Mouse (Mus musculus): ENCODE data around the gene Fads3. TPM values are rescaled to one million over a fixed set of nuclear protein-coding genes. Genes with fewer than 3 reads are reported as not detected.

Gene Fads3
- polyA plus RNA-seq, 1 experiment from 2014 or later, result 16.5 TPM

GRCm38 (mm10) chr19:10012827-10013278 lies 28.5 kb upstream of the Fads3 start:
- DNase-seq (ENCODE audit: low spot score), result peak; percentile 88
- peak overlapping the region; percentile 23; the same call in 1 of the 2 replicates for H3K4me3 ChIP-seq
- 15% methylated on average over 6 of the region's 6 CpGs for WGBS

GRCm38 (mm10) chr19:10013348-10013747 lies 28.0 kb upstream of the Fads3 start:
- Histone ChIP-seq H3K9me3 (no peaks in the 10 kb centered on the region), H3K27me3 (ENCODE audit: insufficient read depth, poor library complexity, severe bottlenecking) (no peaks in the 10 kb centered on the region), H3K36me3 (no peaks in the 10 kb centered on the region), H3K4me1 (peaks cover 56% of the 10 kb centered on the region), H3K27ac (peak overlapping the region; percentile 90), H3K4me3 (no peak overlapping the region)
- 16% methylated on average over 3 of the region's 3 CpGs for WGBS
- DNase-seq (ENCODE audit: low spot score), result no peak

More at GRCm38 (mm10) chr19:10012827-10013278, 28.5 kb upstream of the Fads3 start:
- H3K4me1 ChIP-seq, result peaks cover 51% of the 10 kb centered on the region
- H3K27me3 ChIP-seq (ENCODE audit: insufficient read depth, poor library complexity, severe bottlenecking), result no peaks in the 10 kb centered on the region
- H3K27ac ChIP-seq, result peak overlapping the region; percentile 90
- H3K9me3 ChIP-seq, result no peaks in the 10 kb centered on the region
- no peaks in the 10 kb centered on the region for H3K36me3 ChIP-seq

GRCm38 (mm10) chr19:10013913-10014312 lies 27.5 kb upstream of the Fads3 start:
- peak; percentile 95 for DNase-seq (ENCODE audit: low spot score)
- 16% methylated on average over 5 of the region's 5 CpGs for WGBS
- H3K4me3 ChIP-seq, result no peak overlapping the region; the same call in 1 of the 2 replicates
- H3K9me3 ChIP-seq, result no peaks in the 10 kb centered on the region
- H3K27ac ChIP-seq, result peak overlapping the region; percentile 90
- H3K36me3 ChIP-seq, result no peaks in the 10 kb centered on the region
- no peaks in the 10 kb centered on the region for H3K27me3 ChIP-seq (ENCODE audit: insufficient read depth, poor library complexity, severe bottlenecking)
- peaks cover 62% of the 10 kb centered on the region for H3K4me1 ChIP-seq

- H3K36me3 ChIP-seq, result no peaks in the 10 kb centered on the region
- 52% methylated on average over 13 of the region's 13 CpGs for WGBS
- peak overlapping the region; percentile 67 for H3K4me3 ChIP-seq
- peak overlapping the region; percentile 90 for H3K27ac ChIP-seq
- peaks cover 3% of the 10 kb centered on the region; the same call in 1 of the 2 replicates for H3K27me3 ChIP-seq (ENCODE audit: insufficient read depth, poor library complexity, severe bottlenecking)
- H3K4me1 ChIP-seq, result peaks cover 68% of the 10 kb centered on the region
- no peaks in the 10 kb centered on the region for H3K9me3 ChIP-seq
- peak; percentile 94 for DNase-seq (ENCODE audit: low spot score)
Measured at GRCm38 (mm10) chr19:10014824-10015223, 26.5 kb upstream of the Fads3 start.

- H3K27me3 ChIP-seq (ENCODE audit: insufficient read depth, poor library complexity, severe bottlenecking), result peaks cover 4% of the 10 kb centered on the region; the same call in 1 of the 2 replicates
- H3K27ac ChIP-seq, result peak overlapping the region; percentile 90
- peak overlapping the region; percentile 67 for H3K4me3 ChIP-seq
- no peaks in the 10 kb centered on the region for H3K36me3 ChIP-seq
- H3K9me3 ChIP-seq, result no peaks in the 10 kb centered on the region
- DNase-seq (ENCODE audit: low spot score), result no peak
- H3K4me1 ChIP-seq, result peaks cover 68% of the 10 kb centered on the region
- 49% methylated on average over 4 of the region's 4 CpGs for WGBS
Measured at GRCm38 (mm10) chr19:10015442-10015841, 25.9 kb upstream of the Fads3 start.

- peaks cover 68% of the 10 kb centered on the region for H3K4me1 ChIP-seq
- DNase-seq (ENCODE audit: low spot score), result no peak
- H3K27ac ChIP-seq, result peak overlapping the region; percentile 90
- peaks cover 4% of the 10 kb centered on the region; the same call in 1 of the 2 replicates for H3K27me3 ChIP-seq (ENCODE audit: insufficient read depth, poor library complexity, severe bottlenecking)
- no peaks in the 10 kb centered on the region for H3K9me3 ChIP-seq
- no peaks in the 10 kb centered on the region for H3K36me3 ChIP-seq
- H3K4me3 ChIP-seq, result peak overlapping the region; percentile 67
- WGBS, result 61% methylated on average over 4 of the region's 4 CpGs
Measured at GRCm38 (mm10) chr19:10016151-10016550, 25.2 kb upstream of the Fads3 start.

- peak; percentile 96 for DNase-seq (ENCODE audit: low spot score)
- peaks cover 77% of the 10 kb centered on the region for H3K4me1 ChIP-seq
- WGBS, result 5% methylated on average over 43 of the region's 44 CpGs
Measured at GRCm38 (mm10) chr19:10017637-10018526, 23.5 kb upstream of the Fads3 start.

GRCm38 (mm10) chr19:10018527-10018818 lies 22.9 kb upstream of the Fads3 start:
- H3K4me1 ChIP-seq, result peaks cover 77% of the 10 kb centered on the region
- peaks cover 4% of the 10 kb centered on the region; the same call in 1 of the 2 replicates for H3K27me3 ChIP-seq (ENCODE audit: insufficient read depth, poor library complexity, severe bottlenecking)
- H3K36me3 ChIP-seq, result no peaks in the 10 kb centered on the region
- no peaks in the 10 kb centered on the region for H3K9me3 ChIP-seq
- H3K27ac ChIP-seq, result peak overlapping the region; percentile 90
- H3K4me3 ChIP-seq, result peak overlapping the region; percentile 67
- no peak for DNase-seq (ENCODE audit: low spot score)
- WGBS, result 0% methylated on average over 3 of the region's 3 CpGs

More at GRCm38 (mm10) chr19:10017637-10018526, 23.5 kb upstream of the Fads3 start:
- peak overlapping the region; percentile 67 for H3K4me3 ChIP-seq
- H3K27ac ChIP-seq, result peak overlapping the region; percentile 90
- H3K36me3 ChIP-seq, result no peaks in the 10 kb centered on the region
- H3K27me3 ChIP-seq (ENCODE audit: insufficient read depth, poor library complexity, severe bottlenecking), result peaks cover 4% of the 10 kb centered on the region; the same call in 1 of the 2 replicates
- H3K9me3 ChIP-seq, result no peaks in the 10 kb centered on the region

GRCm38 (mm10) chr19:10019214-10019760 lies 22.1 kb upstream of the Fads3 start:
- Histone ChIP-seq H3K4me1 (peaks cover 76% of the 10 kb centered on the region), H3K27me3 (ENCODE audit: insufficient read depth, poor library complexity, severe bottlenecking) (peaks cover 4% of the 10 kb centered on the region; the same call in 1 of the 2 replicates), H3K36me3 (no peaks in the 10 kb centered on the region), H3K4me3 (peak overlapping the region; percentile 67), H3K9me3 (no peaks in the 10 kb centered on the region), H3K27ac (peak overlapping the region; percentile 90)
- no peak for DNase-seq (ENCODE audit: low spot score)
- 77% methylated on average over 4 of the region's 4 CpGs for WGBS

GRCm38 (mm10) chr19:10021981-10022380 lies 19.4 kb upstream of the Fads3 start:
- H3K4me3 ChIP-seq, result no peak overlapping the region
- peaks cover 4% of the 10 kb centered on the region; the same call in 1 of the 2 replicates for H3K27me3 ChIP-seq (ENCODE audit: insufficient read depth, poor library complexity, severe bottlenecking)
- H3K9me3 ChIP-seq, result no peaks in the 10 kb centered on the region
- 0 out of 2 replicates have a peak overlapping the region, but pooled peaks have one; percentile 2 for H3K27ac ChIP-seq
- WGBS, result 87% methylated on average over 2 of the region's 2 CpGs
- DNase-seq (ENCODE audit: low spot score), result no peak
- peaks cover 76% of the 10 kb centered on the region for H3K4me1 ChIP-seq
- H3K36me3 ChIP-seq, result 0 out of 2 replicates have a peak, but pooled peaks cover under 1% of the 10 kb centered on the region

GRCm38 (mm10) chr19:10022414-10023303 lies 18.7 kb upstream of the Fads3 start:
- no peak for DNase-seq (ENCODE audit: low spot score)

GRCm38 (mm10) chr19:10023304-10023758 lies 18.0 kb upstream of the Fads3 start:
- DNase-seq (ENCODE audit: low spot score), result no peak
- peaks cover 63% of the 10 kb centered on the region for H3K4me1 ChIP-seq
- H3K4me3 ChIP-seq, result no peak overlapping the region
- 61% methylated on average over 9 of the region's 9 CpGs for WGBS
- no peaks in the 10 kb centered on the region for H3K9me3 ChIP-seq
- peaks cover 4% of the 10 kb centered on the region; the same call in 1 of the 2 replicates for H3K27me3 ChIP-seq (ENCODE audit: insufficient read depth, poor library complexity, severe bottlenecking)
- H3K36me3 ChIP-seq, result peaks cover 14% of the 10 kb centered on the region
- peak overlapping the region; percentile 72 for H3K27ac ChIP-seq

More at GRCm38 (mm10) chr19:10022414-10023303, 18.7 kb upstream of the Fads3 start:
- WGBS, result 71% methylated on average over 5 of the region's 5 CpGs
- peaks cover 4% of the 10 kb centered on the region; the same call in 1 of the 2 replicates for H3K27me3 ChIP-seq (ENCODE audit: insufficient read depth, poor library complexity, severe bottlenecking)
- H3K9me3 ChIP-seq, result no peaks in the 10 kb centered on the region
- peaks cover 7% of the 10 kb centered on the region for H3K36me3 ChIP-seq
- H3K4me3 ChIP-seq, result no peak overlapping the region
- peaks cover 70% of the 10 kb centered on the region for H3K4me1 ChIP-seq
- peak overlapping the region; percentile 72; the same call in 1 of the 2 replicates for H3K27ac ChIP-seq
